Mouse (Mus musculus) CH12.LX (cell line): ENCODE measurements around the gene Ensa.

ENCODE experiments used
- BHLHE40 ChIP-seq: IDR thresholded peaks from 2 replicates; pipeline ENCODE4 v1.6.1; 2011; ENCODE audit warnings: mild to moderate bottlenecking, low read depth, low read length, improper control_type of control experiment
- CTCF ChIP-seq, 2 experiments: IDR thresholded peaks in 1 of 2; conservative IDR thresholded peaks in 1 of 2; 2 replicates each; pipeline ENCODE4 v1.5.1; 2011 to 2012; ENCODE audit warnings: low read depth in 2 of 2, low read length in 2 of 2, improper control_type of control experiment in 1 of 2, inconsistent platforms in 1 of 2, mild to moderate bottlenecking in 1 of 2, moderate library complexity in 1 of 2
- EP300 ChIP-seq: IDR thresholded peaks from 2 replicates; pipeline ENCODE4 v1.6.1; 2011; ENCODE audit warnings: low read length, improper control_type of control experiment
- ETS1 ChIP-seq: conservative IDR thresholded peaks from 2 replicates; pipeline ENCODE4 v1.6.1; 2012; ENCODE audit warnings: low read depth, mild to moderate bottlenecking, inconsistent platforms, low read length, improper control_type of control experiment, moderate library complexity
- HCFC1 ChIP-seq: IDR thresholded peaks from 2 replicates; pipeline ENCODE4 v1.6.1; 2012; ENCODE audit warnings: low read depth, mild to moderate bottlenecking, inconsistent platforms, low read length, improper control_type of control experiment
- JUND ChIP-seq: conservative IDR thresholded peaks from 2 replicates; pipeline ENCODE4 v1.6.1; 2011; ENCODE audit warnings: low read depth, low read length, improper control_type of control experiment
- MEF2A ChIP-seq: IDR thresholded peaks from 2 replicates; pipeline ENCODE4 v1.6.1; 2014; ENCODE audit warnings: low read depth, mild to moderate bottlenecking, inconsistent platforms, low read length, improper control_type of control experiment, borderline replicate concordance
- POLR2A ChIP-seq: IDR thresholded peaks from 2 replicates; pipeline ENCODE4 v1.6.1; 2011; ENCODE audit warnings: low read depth, mild to moderate bottlenecking, improper control_type of control experiment, low read length
- RCOR1 ChIP-seq: conservative IDR thresholded peaks from 2 replicates; pipeline ENCODE4 v1.6.1; 2012; ENCODE audit warnings: low read depth, mild to moderate bottlenecking, inconsistent platforms, low read length, improper control_type of control experiment
- SIN3A ChIP-seq: IDR thresholded peaks from 2 replicates; pipeline ENCODE4 v1.6.1; 2012; ENCODE audit warnings: low read length, improper control_type of control experiment, inconsistent platforms
- USF2 ChIP-seq: conservative IDR thresholded peaks from 2 replicates; pipeline ENCODE4 v1.6.1; 2011; ENCODE audit warnings: low read depth, low read length, improper control_type of control experiment
- ZMIZ1 ChIP-seq: IDR thresholded peaks from 2 replicates; pipeline ENCODE4 v1.6.1; 2012; ENCODE audit warnings: low read depth, mild to moderate bottlenecking, inconsistent platforms, low read length, improper control_type of control experiment

DNA sequence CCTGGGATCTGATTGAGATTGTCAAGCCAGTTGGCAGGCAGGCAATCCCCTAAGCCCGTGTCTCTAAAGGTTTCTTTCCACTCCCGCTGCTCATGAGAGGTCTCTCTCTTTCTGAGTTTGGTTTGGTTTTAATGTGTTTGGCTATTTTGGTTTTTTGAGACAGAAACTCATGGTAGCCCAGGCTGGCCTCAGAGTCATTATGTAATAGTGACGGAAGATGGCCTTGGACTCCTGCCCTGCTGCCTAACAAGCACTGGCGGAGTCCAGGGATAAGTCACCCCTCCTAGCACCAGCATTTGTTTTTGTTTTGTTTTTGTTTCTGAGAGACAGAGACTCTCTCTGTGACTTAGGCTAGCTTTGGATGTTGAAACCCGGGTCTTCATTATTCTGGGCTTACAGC, 30.6 kb downstream of the Ensa start:
- no peak for TF ChIP-seq EP300
- no peak for TF ChIP-seq SIN3A
- TF ChIP-seq MEF2A: no peak
- no peak for TF ChIP-seq RCOR1
- TF ChIP-seq CTCF (conservative IDR thresholded peaks at IDR 0.05 in 1 of 2, IDR thresholded peaks at IDR 0.05 in 1 of 2; ENCODE audit: low read depth in 2 of 2, low read length in 2 of 2): no peak
- TF ChIP-seq USF2: no peak
- TF ChIP-seq ETS1: no peak
- TF ChIP-seq JUND: no peak
- TF ChIP-seq HCFC1: no peak
- TF ChIP-seq POLR2A: no peak
- no peak for TF ChIP-seq ZMIZ1
- no peak for TF ChIP-seq BHLHE40
